Mouse (Mus musculus) C2C12 (cell line): ENCODE data around the gene Gm10401. TPM values are rescaled to one million over a fixed set of nuclear protein-coding genes. Genes with fewer than 3 reads are reported as not detected.
A peak's percentile ranks its signal among the peaks of the same experiment; 100 is the strongest.
"Not testable (repeated sequence)": the region's sequence is repeated elsewhere in the genome, so short reads cannot be mapped to it uniquely, and the experiment has no call there.

Experiments used
- H3K27me3 ChIP-seq: one replicate; pipeline ENCODE4 v1.6.1; 2011; ENCODE audit not compliant: control insufficient read depth, insufficient read depth, insufficient read length
- H3K36me3 ChIP-seq: one replicate; pipeline ENCODE4 v1.6.1; 2011; ENCODE audit not compliant: control insufficient read depth, insufficient read depth
- H3K4me3 ChIP-seq: one replicate; pipeline ENCODE4 v1.5.1; 2011; ENCODE audit warnings: mild to moderate bottlenecking, control low read depth; ENCODE audit not compliant: poor library complexity, insufficient read depth, severe bottlenecking
- H3K79me2 ChIP-seq: one replicate; pipeline ENCODE4 v1.6.1; 2011; ENCODE audit not compliant: control insufficient read depth, insufficient read depth
- H3K79me3 ChIP-seq: one replicate; pipeline ENCODE4 v1.6.1; 2011; ENCODE audit warnings: low read depth, control low read depth
- H3ac ChIP-seq: one replicate; pipeline ENCODE3; 2011; ENCODE audit warnings: low read depth; ENCODE audit not compliant: control insufficient read depth, insufficient read length
- CEBPB ChIP-seq: IDR thresholded peaks from one replicate; pipeline ENCODE4 v1.6.1; 2011; ENCODE audit warnings: low read depth, mild to moderate bottlenecking, control low read depth, moderate library complexity
- CTCF ChIP-seq: IDR thresholded peaks from one replicate; pipeline ENCODE4 v1.5.1; 2011; ENCODE audit not compliant: control insufficient read depth, insufficient read depth, insufficient read length
- FOSL1 ChIP-seq: IDR thresholded peaks from one replicate; pipeline ENCODE4 v1.8.0; 2011; ENCODE audit warnings: mild to moderate bottlenecking, low read length; ENCODE audit not compliant: poor library complexity, insufficient read depth, severe bottlenecking
- MAX ChIP-seq: IDR thresholded peaks from one replicate; pipeline ENCODE4 v1.6.1; 2011; ENCODE audit warnings: mild to moderate bottlenecking, control low read depth
- MYOD1 ChIP-seq: IDR thresholded peaks from one replicate; pipeline ENCODE4 v1.6.1; 2011; ENCODE audit warnings: low read depth; ENCODE audit not compliant: control insufficient read depth, insufficient read length
- MYOG ChIP-seq: IDR thresholded peaks from one replicate; pipeline ENCODE4 v1.6.1; 2011; ENCODE audit not compliant: control insufficient read depth, insufficient read length; ENCODE audit errors: extremely low read depth
- USF1 ChIP-seq: IDR thresholded peaks from one replicate; pipeline ENCODE4 v1.6.1; 2011; ENCODE audit warnings: low read depth, mild to moderate bottlenecking, control low read depth, moderate library complexity
- polyA plus RNA-seq: library from polyadenylated mRNA; unstranded; fragments of >200 nt; fragmentation: generic; extraction: Trizol; gene quantifications from one replicate; pipeline ENCODE4 v1.2.1, GENCODE M21; 2012; ENCODE audit warnings: missing spikeins

Gene Gm10401
- polyA plus RNA-seq, 1 experiment: 6.5 TPM

- peaks cover 10% of the 10 kb centered on the region for H3K79me2 ChIP-seq
- H3K4me3 ChIP-seq: no peak overlapping the region
- H3K36me3 ChIP-seq: peaks cover 48% of the 10 kb centered on the region
- H3K27me3 ChIP-seq: no peaks in the 10 kb centered on the region
- no peak overlapping the region for H3ac ChIP-seq
- TF ChIP-seq USF1 (no peak), CTCF (no peak), CEBPB (no peak), MYOG (no peak), MAX (no peak), MYOD1 (no peak)
- H3K79me3 ChIP-seq: no peaks in the 10 kb centered on the region
Measured at GRCm38 (mm10) chr5:115083492-115083891, 14.6 kb downstream of the Gm10401 start.

- Histone ChIP-seq H3K27me3 (no peaks in the 10 kb centered on the region), H3K4me3 (no peak overlapping the region), H3K79me3 (no peaks in the 10 kb centered on the region), H3K36me3 (peaks cover 33% of the 10 kb centered on the region), H3K79me2 (peaks cover 23% of the 10 kb centered on the region), H3ac (no peak overlapping the region)
- TF ChIP-seq MAX (no peak), CEBPB (no peak), CTCF (no peak), MYOG (no peak), MYOD1 (no peak), USF1 (no peak), FOSL1 (no peak)
Measured at GRCm38 (mm10) chr5:115081636-115082035, 16.5 kb downstream of the Gm10401 start.

- Histone ChIP-seq H3K79me2 (peaks cover 54% of the 10 kb centered on the region), H3K27me3 (no peaks in the 10 kb centered on the region), H3ac (no peak overlapping the region), H3K4me3 (no peak overlapping the region), H3K79me3 (peaks cover 11% of the 10 kb centered on the region), H3K36me3 (peaks cover 8% of the 10 kb centered on the region)
- TF ChIP-seq MYOD1 (no peak), CTCF (peak; percentile 62)
Measured at GRCm38 (mm10) chr5:115076144-115076901, 21.8 kb downstream of the Gm10401 start.

GRCm38 (mm10) chr5:115074749-115075148 is 23.3 kb downstream of the Gm10401 start:
- TF ChIP-seq CTCF: no peak
- Histone ChIP-seq H3K27me3 (no peaks in the 10 kb centered on the region), H3ac (no peak overlapping the region), H3K79me2 (peaks cover 68% of the 10 kb centered on the region), H3K79me3 (peaks cover 21% of the 10 kb centered on the region), H3K36me3 (peaks cover 8% of the 10 kb centered on the region), H3K4me3 (no peak overlapping the region)

- not testable (repeated sequence) for H3K36me3 ChIP-seq
Measured at GRCm38 (mm10) chr5:115073306-115073705, 24.8 kb downstream of the Gm10401 start.

GRCm38 (mm10) chr5:115072143-115072542 is 26.0 kb downstream of the Gm10401 start:
- Histone ChIP-seq H3ac (no peak overlapping the region), H3K4me3 (no peak overlapping the region), H3K27me3 (no peaks in the 10 kb centered on the region), H3K36me3 (peaks cover 8% of the 10 kb centered on the region), H3K79me2 (peaks cover 66% of the 10 kb centered on the region), H3K79me3 (peaks cover 34% of the 10 kb centered on the region)
- TF ChIP-seq MYOD1: no peak
- TF ChIP-seq FOSL1: peak; percentile 26

More at GRCm38 (mm10) chr5:115073306-115073705, 24.8 kb downstream of the Gm10401 start:
- H3K79me3 ChIP-seq: peaks cover 24% of the 10 kb centered on the region
- not testable (repeated sequence) for H3K4me3 ChIP-seq, H3K27me3 ChIP-seq, H3ac ChIP-seq
- H3K79me2 ChIP-seq: peaks cover 65% of the 10 kb centered on the region
